Mouse (Mus musculus): ENCODE data around the gene Accs. TPM values are rescaled to one million over a fixed set of nuclear protein-coding genes. Genes with fewer than 3 reads are reported as not detected.

Gene Accs
- 8.8 TPM in 2 replicates for polyA plus RNA-seq (2015; fragmentation: Nextera tagmentation; extraction: Ambion mirVana)

GRCm38 (mm10) chr2:93849505-93850089 lies at the start of gene Accs:
Gene Accs, minus strand, starts transcription at chr2:93849943.
- H3K27me3 ChIP-seq = 0 out of 2 replicates have a peak, but pooled peaks cover 3% of the 10 kb centered on the region
- peak within 1 kb of the TSS; percentile 71 for H3K4me2 ChIP-seq
- H3K27ac ChIP-seq = peak within 1 kb of the TSS; percentile 90
- under 1% methylated on average over 28 of the region's 28 CpGs for WGBS
- H3K9me3 ChIP-seq = no peaks in the 10 kb centered on the region
- peak; percentile 60 for ATAC-seq (ENCODE audit: insufficient number of reproducible peaks, insufficient read depth, low FRiP score, low TSS enrichment, low read depth)
- H3K4me3 ChIP-seq = peak within 1 kb of the TSS; percentile 66
- peak within 1 kb of the TSS; percentile 82 for H3K9ac ChIP-seq
- peaks cover 20% of the 10 kb centered on the region for H3K4me1 ChIP-seq
- H3K36me3 ChIP-seq = peaks cover 10% of the 10 kb centered on the region

GRCm38 (mm10) chr2:93891611-93892280 lies 42.0 kb upstream of the Accs start:
- H3K9ac ChIP-seq = no peak overlapping the region
- H3K4me1 ChIP-seq = peaks cover 17% of the 10 kb centered on the region
- no peaks in the 10 kb centered on the region for H3K36me3 ChIP-seq
- no peaks in the 10 kb centered on the region for H3K27me3 ChIP-seq
- H3K4me3 ChIP-seq = no peak overlapping the region
- ATAC-seq (ENCODE audit: insufficient number of reproducible peaks, insufficient read depth, low FRiP score, low TSS enrichment, low read depth) = peak; percentile 78
- peak overlapping the region; percentile 57 for H3K27ac ChIP-seq
- WGBS = 20% methylated on average over 9 of the region's 9 CpGs
- H3K4me2 ChIP-seq = no peak overlapping the region
- no peaks in the 10 kb centered on the region for H3K9me3 ChIP-seq

GRCm38 (mm10) chr2:93890143-93890542 lies 40.4 kb upstream of the Accs start:
- Histone ChIP-seq H3K36me3 (no peaks in the 10 kb centered on the region), H3K4me3 (no peak overlapping the region), H3K4me1 (peaks cover 17% of the 10 kb centered on the region), H3K9me3 (no peaks in the 10 kb centered on the region), H3K27me3 (no peaks in the 10 kb centered on the region), H3K9ac (no peak overlapping the region), H3K27ac (no peak overlapping the region), H3K4me2 (no peak overlapping the region)
- WGBS = 71% methylated on average over 8 of the region's 8 CpGs
- no peak for ATAC-seq (ENCODE audit: insufficient number of reproducible peaks, insufficient read depth, low FRiP score, low TSS enrichment, low read depth)

- H3K27me3 ChIP-seq = no peaks in the 10 kb centered on the region
- no peak overlapping the region for H3K4me2 ChIP-seq
- WGBS = 87% methylated on average over 7 of the region's 7 CpGs
- H3K9me3 ChIP-seq = no peaks in the 10 kb centered on the region
- H3K27ac ChIP-seq = no peak overlapping the region
- no peak overlapping the region for H3K4me3 ChIP-seq
- no peak overlapping the region for H3K9ac ChIP-seq
- no peak for ATAC-seq (ENCODE audit: insufficient number of reproducible peaks, insufficient read depth, low FRiP score, low TSS enrichment, low read depth)
- peaks cover 17% of the 10 kb centered on the region for H3K4me1 ChIP-seq
- no peaks in the 10 kb centered on the region for H3K36me3 ChIP-seq
Observed at GRCm38 (mm10) chr2:93889071-93889470, 39.3 kb upstream of the Accs start.

- Histone ChIP-seq H3K4me2 (no peak overlapping the region), H3K4me1 (peaks cover 17% of the 10 kb centered on the region), H3K27me3 (no peaks in the 10 kb centered on the region), H3K27ac (no peak overlapping the region), H3K4me3 (no peak overlapping the region), H3K9me3 (no peaks in the 10 kb centered on the region), H3K36me3 (no peaks in the 10 kb centered on the region), H3K9ac (no peak overlapping the region)
- no peak for ATAC-seq (ENCODE audit: insufficient number of reproducible peaks, insufficient read depth, low FRiP score, low TSS enrichment, low read depth)
- 73% methylated on average over 6 of the region's 6 CpGs for WGBS
Observed at GRCm38 (mm10) chr2:93888366-93888765, 38.6 kb upstream of the Accs start.

GRCm38 (mm10) chr2:93887273-93887672 lies 37.5 kb upstream of the Accs start:
- H3K4me3 ChIP-seq = no peak overlapping the region
- no peaks in the 10 kb centered on the region for H3K9me3 ChIP-seq
- no peak overlapping the region for H3K27ac ChIP-seq
- H3K36me3 ChIP-seq = no peaks in the 10 kb centered on the region
- peaks cover 15% of the 10 kb centered on the region for H3K4me1 ChIP-seq
- H3K9ac ChIP-seq = no peak overlapping the region
- 78% methylated on average over 11 of the region's 11 CpGs for WGBS
- H3K27me3 ChIP-seq = no peaks in the 10 kb centered on the region
- no peak overlapping the region for H3K4me2 ChIP-seq
- ATAC-seq (ENCODE audit: insufficient number of reproducible peaks, insufficient read depth, low FRiP score, low TSS enrichment, low read depth) = no peak

- Histone ChIP-seq H3K9me3 (no peaks in the 10 kb centered on the region), H3K4me3 (no peak overlapping the region)
- ATAC-seq (ENCODE audit: insufficient number of reproducible peaks, insufficient read depth, low FRiP score, low TSS enrichment, low read depth) = no peak
Observed at GRCm38 (mm10) chr2:93886013-93886794, 36.5 kb upstream of the Accs start.

GRCm38 (mm10) chr2:93883066-93883465 lies 33.3 kb upstream of the Accs start:
- no peaks in the 10 kb centered on the region for H3K9me3 ChIP-seq
- H3K36me3 ChIP-seq = no peaks in the 10 kb centered on the region
- no peak overlapping the region for H3K4me3 ChIP-seq
- WGBS = 51% methylated on average over 5 of the region's 5 CpGs
- no peak overlapping the region for H3K27ac ChIP-seq
- H3K4me2 ChIP-seq = no peak overlapping the region
- no peak overlapping the region for H3K9ac ChIP-seq
- no peaks in the 10 kb centered on the region for H3K27me3 ChIP-seq
- no peak for ATAC-seq (ENCODE audit: insufficient number of reproducible peaks, insufficient read depth, low FRiP score, low TSS enrichment, low read depth)
- no peaks in the 10 kb centered on the region for H3K4me1 ChIP-seq

More at GRCm38 (mm10) chr2:93886013-93886794, 36.5 kb upstream of the Accs start:
- 58% methylated on average over 10 of the region's 10 CpGs for WGBS
- H3K36me3 ChIP-seq = no peaks in the 10 kb centered on the region
- peaks cover 5% of the 10 kb centered on the region for H3K4me1 ChIP-seq
- no peak overlapping the region for H3K4me2 ChIP-seq
- no peak overlapping the region for H3K9ac ChIP-seq
- H3K27me3 ChIP-seq = no peaks in the 10 kb centered on the region
- H3K27ac ChIP-seq = no peak overlapping the region

- H3K9me3 ChIP-seq = no peaks in the 10 kb centered on the region
- no peaks in the 10 kb centered on the region for H3K27me3 ChIP-seq
- WGBS = 79% methylated on average over 9 of the region's 9 CpGs
- no peak overlapping the region for H3K4me3 ChIP-seq
- H3K4me2 ChIP-seq = no peak overlapping the region
- H3K9ac ChIP-seq = no peak overlapping the region
- H3K36me3 ChIP-seq = no peaks in the 10 kb centered on the region
- H3K27ac ChIP-seq = no peak overlapping the region
- H3K4me1 ChIP-seq = no peaks in the 10 kb centered on the region
- no peak for ATAC-seq (ENCODE audit: insufficient number of reproducible peaks, insufficient read depth, low FRiP score, low TSS enrichment, low read depth)
Observed at GRCm38 (mm10) chr2:93881640-93882367, 32.1 kb upstream of the Accs start.

- H3K27ac ChIP-seq = no peak overlapping the region
- no peak overlapping the region for H3K4me3 ChIP-seq
- WGBS = 91% methylated on average over 3 of the region's 3 CpGs
- no peaks in the 10 kb centered on the region for H3K27me3 ChIP-seq
- H3K4me2 ChIP-seq = no peak overlapping the region
- no peak overlapping the region for H3K9ac ChIP-seq
- no peaks in the 10 kb centered on the region for H3K9me3 ChIP-seq
- no peaks in the 10 kb centered on the region for H3K4me1 ChIP-seq
- no peak for ATAC-seq (ENCODE audit: insufficient number of reproducible peaks, insufficient read depth, low FRiP score, low TSS enrichment, low read depth)
- H3K36me3 ChIP-seq = no peaks in the 10 kb centered on the region
Observed at GRCm38 (mm10) chr2:93880981-93881380, 31.2 kb upstream of the Accs start.

GRCm38 (mm10) chr2:93880450-93880849 lies 30.7 kb upstream of the Accs start:
- Histone ChIP-seq H3K9ac (no peak overlapping the region), H3K4me2 (no peak overlapping the region), H3K9me3 (no peaks in the 10 kb centered on the region), H3K27me3 (no peaks in the 10 kb centered on the region), H3K4me1 (no peaks in the 10 kb centered on the region), H3K36me3 (no peaks in the 10 kb centered on the region), H3K27ac (no peak overlapping the region), H3K4me3 (no peak overlapping the region)
- WGBS = 65% methylated on average over 8 of the region's 8 CpGs
- no peak for ATAC-seq (ENCODE audit: insufficient number of reproducible peaks, insufficient read depth, low FRiP score, low TSS enrichment, low read depth)
